8 mouse cellular contexts compared by ENCODE assay signal in the genomic region with DNA sequence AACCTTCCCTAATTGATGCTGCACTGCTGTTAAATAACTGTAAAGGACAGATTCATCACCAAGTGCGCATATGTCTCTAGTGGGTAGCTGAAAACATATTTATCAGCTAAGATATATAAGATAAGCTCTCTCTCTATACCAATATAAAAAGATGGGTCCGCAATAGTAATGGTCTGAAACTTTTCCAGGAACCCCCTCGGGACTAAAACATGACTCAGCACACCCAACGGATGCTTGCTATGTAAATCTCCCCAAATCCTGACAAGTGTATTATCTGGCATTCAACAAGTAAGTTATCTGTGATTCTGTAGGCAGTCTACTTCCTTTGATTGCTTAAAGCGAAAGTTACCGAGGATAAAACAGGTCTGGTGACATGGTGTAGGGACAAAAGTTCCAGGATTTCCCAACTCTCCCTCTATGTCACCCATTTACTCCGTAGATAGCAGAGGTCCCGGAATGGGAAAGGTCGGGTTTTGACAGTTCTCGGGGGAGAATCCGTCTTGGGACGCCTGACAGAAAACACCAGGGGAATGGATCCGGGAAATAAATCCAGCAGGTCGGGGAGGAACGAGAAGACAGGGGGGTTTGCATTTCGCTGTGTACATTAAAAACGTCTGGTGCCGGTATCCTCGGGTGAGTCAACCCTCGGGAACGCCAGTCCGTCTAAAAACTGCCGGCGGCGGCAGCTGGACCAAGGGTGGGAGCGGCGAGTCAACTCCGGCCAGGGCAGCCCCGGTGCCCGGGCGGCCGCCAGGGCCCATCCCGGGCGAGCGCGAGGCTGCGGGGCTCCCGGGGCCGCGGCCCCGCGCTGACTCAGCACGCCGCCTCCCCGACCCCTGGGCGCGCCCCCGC. TPM values are rescaled to one million over a fixed set of nuclear protein-coding genes. Genes with fewer than 3 reads are reported as not detected.
A peak's percentile ranks its signal among the peaks of the same experiment; 100 is the strongest.
DNase-seq lines count a peak whose midpoint lies in the region; ATAC-seq lines count a peak whose summit lies in the region.

No protein-coding gene starts in this region.

- H3K4me2 ChIP-seq in lung, embryonic 15.5 days = peak overlapping the region; percentile 55
- H3K4me2 ChIP-seq in embryonic facial prominence, embryonic 12.5 days (replicated peaks) = peak overlapping the region; percentile 65
- peak overlapping the region; percentile 77 for H3K4me2 ChIP-seq in liver, embryonic 16.5 days (ENCODE audit: low read depth, low read length)
- H3K4me2 ChIP-seq in stomach, embryonic 15.5 days = peak overlapping the region; percentile 62

- H3K27ac ChIP-seq in lung, embryonic 15.5 days = peak overlapping the region; percentile 89
- H3K27ac ChIP-seq in embryonic facial prominence, embryonic 12.5 days = peak overlapping the region; percentile 60
- H3K27ac ChIP-seq in liver, embryonic 16.5 days (ENCODE audit: low read length) = peak overlapping the region; percentile 83
- peak overlapping the region; percentile 86 for H3K27ac ChIP-seq in stomach, embryonic 15.5 days

- no peaks in the 10 kb centered on the region for H3K27me3 ChIP-seq in lung, embryonic 15.5 days
- no peaks in the 10 kb centered on the region for H3K27me3 ChIP-seq in embryonic facial prominence, embryonic 12.5 days
- H3K27me3 ChIP-seq in liver, embryonic 16.5 days (ENCODE audit: control insufficient read depth, insufficient read depth, low read depth, low read length) = no peaks in the 10 kb centered on the region
- H3K27me3 ChIP-seq in stomach, embryonic 15.5 days (replicated peaks) = no peaks in the 10 kb centered on the region

- DNase-seq in lung, postnatal 25 days (ENCODE audit: low spot score) = no peak
- DNase-seq in MEL-GATA-1-ER (ENCODE audit: extremely low read depth, low read depth) = peak; percentile 38
- DNase-seq in heart, postnatal 4 days = peak; percentile 47
- DNase-seq in thymus, postnatal 25 days = no peak

- H3K4me3 ChIP-seq in lung, embryonic 15.5 days = peak overlapping the region; percentile 82
- H3K4me3 ChIP-seq in embryonic facial prominence, embryonic 12.5 days = peak overlapping the region; percentile 88
- H3K4me3 ChIP-seq in liver, embryonic 16.5 days (ENCODE audit: low read depth, low read length) = peak overlapping the region; percentile 89
- peak overlapping the region; percentile 80 for H3K4me3 ChIP-seq in stomach, embryonic 15.5 days (replicated peaks)

- 2% methylated on average over 44 of the region's 48 CpGs for WGBS in lung, embryonic 15.5 days
- WGBS in embryonic facial prominence, embryonic 12.5 days = 4% methylated on average over 32 of the region's 48 CpGs
- WGBS in liver, embryonic 16.5 days (ENCODE audit: insufficient replicate concordance) = 2% methylated on average over 28 of the region's 48 CpGs
- 3% methylated on average over 45 of the region's 48 CpGs for WGBS in stomach, embryonic 15.5 days

- peak overlapping the region; percentile 77 for H3K9ac ChIP-seq in lung, embryonic 15.5 days
- H3K9ac ChIP-seq in embryonic facial prominence, embryonic 12.5 days = peak overlapping the region; percentile 94
- peak overlapping the region; percentile 83 for H3K9ac ChIP-seq in liver, embryonic 16.5 days (ENCODE audit: low read depth, low read length)
- H3K9ac ChIP-seq in stomach, embryonic 15.5 days = peak overlapping the region; percentile 82

- peaks cover 16% of the 10 kb centered on the region for H3K4me1 ChIP-seq in lung, embryonic 15.5 days
- H3K4me1 ChIP-seq in embryonic facial prominence, embryonic 12.5 days = peaks cover 14% of the 10 kb centered on the region
- H3K4me1 ChIP-seq in liver, embryonic 16.5 days (ENCODE audit: control insufficient read depth, low read depth, low read length) = peaks cover 15% of the 10 kb centered on the region
- H3K4me1 ChIP-seq in stomach, embryonic 15.5 days = peaks cover 11% of the 10 kb centered on the region; the same call in 1 of the 2 replicates

- ATAC-seq in lung, embryonic 15.5 days (ENCODE audit: borderline replicate concordance, extremely low read depth, low FRiP score, low TSS enrichment) = peak; percentile 71
- peak; percentile 54; the same call in 1 of the 2 replicates for ATAC-seq in embryonic facial prominence, embryonic 12.5 days (ENCODE audit: insufficient number of reproducible peaks, insufficient read depth, low FRiP score, low TSS enrichment)
- ATAC-seq in liver, embryonic 16.5 days (ENCODE audit: low read depth) = no peak; the same call in 1 of the 2 replicates
- peak; percentile 64; the same call in 1 of the 2 replicates for ATAC-seq in stomach, embryonic 15.5 days (ENCODE audit: insufficient read depth, low FRiP score, low read depth)

- no peaks in the 10 kb centered on the region for H3K9me3 ChIP-seq in lung, embryonic 15.5 days
- no peaks in the 10 kb centered on the region for H3K9me3 ChIP-seq in embryonic facial prominence, embryonic 12.5 days
- no peaks in the 10 kb centered on the region for H3K9me3 ChIP-seq in liver, embryonic 16.5 days (replicated peaks; ENCODE audit: control insufficient read depth, low read length)
- H3K9me3 ChIP-seq in stomach, embryonic 15.5 days = no peaks in the 10 kb centered on the region

- H3K36me3 ChIP-seq in lung, embryonic 15.5 days = peaks cover 38% of the 10 kb centered on the region
- H3K36me3 ChIP-seq in embryonic facial prominence, embryonic 12.5 days = peaks cover 41% of the 10 kb centered on the region
- H3K36me3 ChIP-seq in liver, embryonic 16.5 days (ENCODE audit: control insufficient read depth, insufficient read depth) = peaks cover 31% of the 10 kb centered on the region
- H3K36me3 ChIP-seq in stomach, embryonic 15.5 days = peaks cover 24% of the 10 kb centered on the region

RNA-seq across cellular contexts. Expression of a gene that starts 0.6 kb away (rescaled TPM):
- polyA plus RNA-seq in lung, embryonic 15.5 days (2015; fragmentation: Nextera tagmentation; extraction: Ambion mirVana) = 34.4 and 36.7 TPM in 2 replicates
- 33.8 and 34.4 TPM in 2 replicates for polyA plus RNA-seq in embryonic facial prominence, embryonic 12.5 days (2016; fragmentation: Nextera tagmentation; extraction: Ambion mirVana)
- total RNA-seq in heart, postnatal 4 days (2021) = 10 to 100 TPM; 18.7 to 26.8 TPM
- 19.8 and 20.5 TPM in 2 replicates for polyA plus RNA-seq in liver, embryonic 16.5 days (2015; fragmentation: Nextera tagmentation; extraction: Ambion mirVana)
- polyA plus RNA-seq in stomach, embryonic 15.5 days (2015; fragmentation: Nextera tagmentation; extraction: Ambion mirVana) = 30.1 and 33.1 TPM in 2 replicates

RNA-seq across cellular contexts. Expression of a gene that starts 40.1 kb away (rescaled TPM):
- 48.9 and 59.7 TPM in 2 replicates for polyA plus RNA-seq in lung, embryonic 15.5 days (2015; fragmentation: Nextera tagmentation; extraction: Ambion mirVana)
- polyA plus RNA-seq in embryonic facial prominence, embryonic 12.5 days (2016; fragmentation: Nextera tagmentation; extraction: Ambion mirVana) = 49.6 and 59.5 TPM in 2 replicates
- total RNA-seq in heart, postnatal 4 days (2021) = 10 to 100 TPM; 32.3 to 38.0 TPM
- 24.1 and 26.4 TPM in 2 replicates for polyA plus RNA-seq in liver, embryonic 16.5 days (2015; fragmentation: Nextera tagmentation; extraction: Ambion mirVana)
- polyA plus RNA-seq in stomach, embryonic 15.5 days (2015; fragmentation: Nextera tagmentation; extraction: Ambion mirVana) = 54.4 and 55.5 TPM in 2 replicates

RNA-seq across cellular contexts. Expression of a gene that starts 55.4 kb away (rescaled TPM):
- 0.57 and 0.72 TPM in 2 replicates for polyA plus RNA-seq in lung, embryonic 15.5 days (2015; fragmentation: Nextera tagmentation; extraction: Ambion mirVana)
- polyA plus RNA-seq in embryonic facial prominence, embryonic 12.5 days (2016; fragmentation: Nextera tagmentation; extraction: Ambion mirVana) = 1.4 and 1.6 TPM in 2 replicates
- total RNA-seq in heart, postnatal 4 days (2021) = not detected
- 0.04 TPM in 1 of 2 replicates, not detected in the other for polyA plus RNA-seq in liver, embryonic 16.5 days (2015; fragmentation: Nextera tagmentation; extraction: Ambion mirVana)
- polyA plus RNA-seq in stomach, embryonic 15.5 days (2015; fragmentation: Nextera tagmentation; extraction: Ambion mirVana) = 0.89 and 1.0 TPM in 2 replicates

Comparison
In these comparisons a context has a peak if more than half of its experiments do, and no peak if none do; other contexts are left out.
1. DNase-seq: peak in MEL-GATA-1-ER (single experiment) and heart, postnatal 4 days (single experiment); none in lung, postnatal 25 days (single experiment) and thymus, postnatal 25 days (single experiment).
2. Peak in every context shown above with its lines, with median percentiles within 50 percentile points of each other: H3K27ac ChIP-seq, H3K4me2 ChIP-seq, H3K4me3 ChIP-seq and H3K9ac ChIP-seq.